Mouse (Mus musculus): ENCODE results near the gene Lin28a. TPM values are rescaled to one million over a fixed set of nuclear protein-coding genes. Genes with fewer than 3 reads are reported as not detected.
A peak's percentile ranks its signal among the peaks of the same experiment; 100 is the strongest.
"Not testable (repeated sequence)": the region's sequence is repeated elsewhere in the genome, so short reads cannot be mapped to it uniquely, and the experiment has no call there.

Gene Lin28a
- polyA plus RNA-seq, 1 experiment from 2014 or later = not detected

- Histone ChIP-seq H3K36me3 (ENCODE audit: control insufficient read depth, insufficient read depth) (peaks cover 42% of the 10 kb centered on the region), H3K27me3 (replicated peaks; ENCODE audit: control insufficient read depth, insufficient read depth, low read length) (no peaks in the 10 kb centered on the region), H3K9me3 (ENCODE audit: control insufficient read depth) (no peaks in the 10 kb centered on the region), H3K4me2 (replicated peaks; ENCODE audit: low read depth) (no peak overlapping the region), H3K4me3 (ENCODE audit: low read depth, low read length) (no peak overlapping the region), H3K9ac (ENCODE audit: low read depth, low read length) (no peak overlapping the region), H3K4me1 (replicated peaks; ENCODE audit: control insufficient read depth, insufficient read depth, low read length) (no peaks in the 10 kb centered on the region), H3K27ac (ENCODE audit: low read depth, low read length) (no peak overlapping the region)
- no peak for ATAC-seq
- WGBS = 66% methylated on average over 13 of the region's 13 CpGs
- no peak for TF ChIP-seq CTCF (IDR thresholded peaks at IDR 0.05; ENCODE audit: low read depth)
These were observed 27.5 kb downstream of the Lin28a start for GRCm38 (mm10) chr4:133991087-133991660.

- Histone ChIP-seq H3K4me3 (ENCODE audit: low read depth, low read length) (no peak overlapping the region), H3K9ac (ENCODE audit: low read depth, low read length) (no peak overlapping the region), H3K27ac (ENCODE audit: low read depth, low read length) (no peak overlapping the region), H3K4me2 (replicated peaks; ENCODE audit: low read depth) (no peak overlapping the region), H3K4me1 (replicated peaks; ENCODE audit: control insufficient read depth, insufficient read depth, low read length) (no peaks in the 10 kb centered on the region), H3K27me3 (replicated peaks; ENCODE audit: control insufficient read depth, insufficient read depth, low read length) (no peaks in the 10 kb centered on the region), H3K36me3 (ENCODE audit: control insufficient read depth, insufficient read depth) (peaks cover 43% of the 10 kb centered on the region), H3K9me3 (ENCODE audit: control insufficient read depth) (no peaks in the 10 kb centered on the region)
- WGBS = 73% methylated on average over 4 of the region's 4 CpGs
- peak; percentile 51 for TF ChIP-seq CTCF (IDR thresholded peaks at IDR 0.05; ENCODE audit: low read depth)
- ATAC-seq = no peak
These were observed 28.6 kb downstream of the Lin28a start for GRCm38 (mm10) chr4:133990035-133990434.

GRCm38 (mm10) chr4:133988289-133988688, 30.4 kb downstream of the Lin28a start:
- H3K4me1 ChIP-seq (replicated peaks; ENCODE audit: control insufficient read depth, insufficient read depth, low read length); H3K4me2 ChIP-seq (replicated peaks; ENCODE audit: low read depth); H3K4me3 ChIP-seq (ENCODE audit: low read depth, low read length); ATAC-seq; H3K27ac ChIP-seq (ENCODE audit: low read depth, low read length); H3K9ac ChIP-seq (ENCODE audit: low read depth, low read length); H3K27me3 ChIP-seq (replicated peaks; ENCODE audit: control insufficient read depth, insufficient read depth, low read length); H3K9me3 ChIP-seq (ENCODE audit: control insufficient read depth): not testable (repeated sequence)
- peaks cover 32% of the 10 kb centered on the region for H3K36me3 ChIP-seq (ENCODE audit: control insufficient read depth, insufficient read depth)
- WGBS = 87% methylated on average over 8 of the region's 8 CpGs

GRCm38 (mm10) chr4:133982936-133983335, 35.7 kb downstream of the Lin28a start:
- H3K4me2 ChIP-seq (replicated peaks; ENCODE audit: low read depth) = no peak overlapping the region
- H3K9ac ChIP-seq (ENCODE audit: low read depth, low read length) = no peak overlapping the region
- no peak for ATAC-seq
- no peaks in the 10 kb centered on the region for H3K27me3 ChIP-seq (replicated peaks; ENCODE audit: control insufficient read depth, insufficient read depth, low read length)
- 89% methylated on average over 13 of the region's 13 CpGs for WGBS
- peaks cover 64% of the 10 kb centered on the region for H3K36me3 ChIP-seq (ENCODE audit: control insufficient read depth, insufficient read depth)
- H3K4me3 ChIP-seq (ENCODE audit: low read depth, low read length) = no peak overlapping the region
- TF ChIP-seq CTCF (IDR thresholded peaks at IDR 0.05; ENCODE audit: low read depth) = no peak
- no peaks in the 10 kb centered on the region for H3K9me3 ChIP-seq (ENCODE audit: control insufficient read depth)
- no peak overlapping the region for H3K27ac ChIP-seq (ENCODE audit: low read depth, low read length)
- no peaks in the 10 kb centered on the region for H3K4me1 ChIP-seq (replicated peaks; ENCODE audit: control insufficient read depth, insufficient read depth, low read length)

GRCm38 (mm10) chr4:133980496-133980895, 38.1 kb downstream of the Lin28a start:
- Histone ChIP-seq H3K27me3 (replicated peaks; ENCODE audit: control insufficient read depth, insufficient read depth, low read length) (no peaks in the 10 kb centered on the region), H3K4me3 (ENCODE audit: low read depth, low read length) (no peak overlapping the region), H3K36me3 (ENCODE audit: control insufficient read depth, insufficient read depth) (peaks cover 61% of the 10 kb centered on the region), H3K9ac (ENCODE audit: low read depth, low read length) (no peak overlapping the region), H3K4me1 (replicated peaks; ENCODE audit: control insufficient read depth, insufficient read depth, low read length) (no peaks in the 10 kb centered on the region), H3K27ac (ENCODE audit: low read depth, low read length) (no peak overlapping the region), H3K9me3 (ENCODE audit: control insufficient read depth) (no peaks in the 10 kb centered on the region), H3K4me2 (replicated peaks; ENCODE audit: low read depth) (no peak overlapping the region)
- no peak for ATAC-seq
- TF ChIP-seq CTCF (IDR thresholded peaks at IDR 0.05; ENCODE audit: low read depth) = no peak
- 80% methylated on average over 5 of the region's 5 CpGs for WGBS

- no peak overlapping the region for H3K9ac ChIP-seq (ENCODE audit: low read depth, low read length)
These were observed 40.5 kb downstream of the Lin28a start for GRCm38 (mm10) chr4:133978021-133978711.

More at GRCm38 (mm10) chr4:133978021-133978711, 40.5 kb downstream of the Lin28a start:
- H3K36me3 ChIP-seq (ENCODE audit: control insufficient read depth, insufficient read depth) = peaks cover 66% of the 10 kb centered on the region
- H3K4me3 ChIP-seq (ENCODE audit: low read depth, low read length) = no peak overlapping the region
- H3K27me3 ChIP-seq (replicated peaks; ENCODE audit: control insufficient read depth, insufficient read depth, low read length) = no peaks in the 10 kb centered on the region
- no peak overlapping the region for H3K4me2 ChIP-seq (replicated peaks; ENCODE audit: low read depth)
- 93% methylated on average over 10 of the region's 10 CpGs for WGBS
- ATAC-seq = no peak
- H3K27ac ChIP-seq (ENCODE audit: low read depth, low read length) = no peak overlapping the region
- no peak for TF ChIP-seq CTCF (IDR thresholded peaks at IDR 0.05; ENCODE audit: low read depth)
- H3K4me1 ChIP-seq (replicated peaks; ENCODE audit: control insufficient read depth, insufficient read depth, low read length) = no peaks in the 10 kb centered on the region
- no peaks in the 10 kb centered on the region for H3K9me3 ChIP-seq (ENCODE audit: control insufficient read depth)
